Mouse (Mus musculus) left cerebral cortex, adult 9 months (tissue): ENCODE results near the gene Olfr446.

ENCODE experiments used
- DNase-seq, 2 experiments: peaks; one replicate each; pipeline ENCODE4 v3.0.0; 2022; ENCODE audit warnings: low spot score in 2 of 2

Gene Olfr446

DNA sequence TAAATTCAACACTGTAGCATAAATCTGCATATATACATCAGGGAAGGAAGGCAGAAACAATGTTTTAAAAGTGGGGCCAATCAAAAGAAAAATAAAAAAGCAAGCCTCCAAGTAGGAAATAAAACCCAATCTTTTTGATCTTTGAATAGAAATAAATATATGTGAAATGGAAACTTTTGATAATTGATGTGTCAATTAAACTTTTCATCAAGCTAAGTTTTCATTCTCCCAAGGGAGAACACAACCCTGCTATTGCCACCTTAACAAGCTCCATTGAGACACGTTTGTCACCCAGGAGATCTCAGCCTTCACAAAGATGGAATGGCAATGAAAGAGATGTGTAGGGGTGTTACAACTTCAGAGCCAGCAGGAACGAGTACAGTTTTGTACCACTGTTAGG is at the start of gene Olfr446:
Olfr446 (plus strand) TSS at position 301 of the 400 bp plus-strand sequence.
- no peak for DNase-seq

DNA sequence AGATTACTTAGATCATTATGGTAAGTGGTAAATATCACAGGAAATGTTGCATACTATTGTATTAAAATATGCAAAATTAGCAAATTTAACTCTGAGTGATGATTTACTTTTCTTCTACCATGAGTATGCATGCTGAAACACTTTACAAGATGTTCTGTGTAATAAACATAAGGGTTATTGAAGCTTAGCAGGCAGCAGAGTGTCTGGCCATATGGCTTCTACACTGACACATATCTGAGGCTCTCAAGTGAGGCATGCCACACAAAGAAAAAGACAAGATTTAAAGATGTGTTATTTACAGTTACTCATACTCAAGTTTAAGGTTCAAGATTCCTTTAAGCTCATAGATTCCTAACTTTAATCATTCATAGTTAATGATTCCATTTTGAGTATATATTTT is 44.9 kb upstream of the Olfr446 start:
- DNase-seq, result no peak

GRCm38 (mm10) chr6:42890141-42890540 is 31.0 kb upstream of the Olfr446 start, which contains the start of gene Olfr448:
Gene Olfr448 (plus strand): TSS chr6:42890441.
- DNase-seq, result no peak

- DNase-seq, result no peak
Measured at GRCm38 (mm10) chr6:42900345-42900744, 20.8 kb upstream of the Olfr446 start.

DNA sequence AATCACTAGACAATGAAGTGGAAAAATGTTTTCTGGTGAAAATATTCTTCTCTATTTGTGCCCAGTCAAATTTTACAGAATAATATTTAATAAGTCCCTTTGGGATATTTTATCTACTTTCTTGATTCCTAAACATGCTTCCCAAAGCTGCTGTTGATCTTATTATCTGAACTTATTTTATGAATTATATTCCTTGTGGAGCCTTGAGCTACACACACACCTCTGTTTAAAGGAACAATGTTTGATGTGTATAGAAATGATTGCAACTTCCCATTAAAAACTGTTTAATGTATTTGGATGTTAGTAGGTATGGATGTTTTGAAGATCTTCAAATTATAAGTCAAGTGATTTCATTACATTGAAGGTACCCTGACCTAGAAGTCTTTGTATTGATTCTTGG is 12.6 kb upstream of the Olfr446 start, which contains the start of gene Olfr447:
Olfr447 (plus strand) TSS at position 301 of the 400 bp plus-strand sequence.
- no peak for DNase-seq

- no peak for DNase-seq
Measured at GRCm38 (mm10) chr6:42948767-42949166, 27.6 kb downstream of the Olfr446 start, which contains the start of gene Olfr444. Gene Olfr444 (plus strand): TSS chr6:42949067.

DNA sequence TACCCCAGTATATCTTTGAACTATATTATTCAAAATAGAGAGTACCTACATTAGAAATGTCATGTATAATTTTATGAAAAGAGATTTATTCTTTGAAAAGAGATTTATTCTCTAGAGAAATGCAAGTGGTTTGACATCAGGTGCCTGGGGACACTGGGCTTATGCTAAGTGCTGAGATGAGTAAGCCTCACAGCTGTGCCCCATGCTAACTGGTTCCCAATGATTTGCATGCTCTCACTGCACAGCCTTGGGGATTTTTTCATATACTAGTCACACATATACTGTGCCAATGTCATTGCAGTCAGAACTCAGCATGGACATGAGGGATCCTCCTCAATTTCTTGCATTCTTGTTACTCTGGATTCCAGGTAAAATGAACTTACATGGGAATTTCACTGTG is 59.2 kb downstream of the Olfr446 start:
- DNase-seq, result no peak
